Mouse (Mus musculus) C2C12 (cell line): ENCODE data around the gene Taf8. TPM values are rescaled to one million over a fixed set of nuclear protein-coding genes. Genes with fewer than 3 reads are reported as not detected.
A peak's percentile ranks its signal among the peaks of the same experiment; 100 is the strongest.

ENCODE experiments used
- H3K27me3 ChIP-seq: one replicate; pipeline ENCODE4 v1.6.1; 2011; ENCODE audit not compliant: control insufficient read depth, insufficient read depth, insufficient read length
- H3K36me3 ChIP-seq: one replicate; pipeline ENCODE4 v1.6.1; 2011; ENCODE audit not compliant: control insufficient read depth, insufficient read depth
- H3K4me3 ChIP-seq: one replicate; pipeline ENCODE4 v1.5.1; 2011; ENCODE audit warnings: mild to moderate bottlenecking, control low read depth; ENCODE audit not compliant: poor library complexity, insufficient read depth, severe bottlenecking
- H3K79me2 ChIP-seq: one replicate; pipeline ENCODE4 v1.6.1; 2011; ENCODE audit not compliant: control insufficient read depth, insufficient read depth
- H3K79me3 ChIP-seq: one replicate; pipeline ENCODE4 v1.6.1; 2011; ENCODE audit warnings: low read depth, control low read depth
- H3ac ChIP-seq: one replicate; pipeline ENCODE3; 2011; ENCODE audit warnings: low read depth; ENCODE audit not compliant: control insufficient read depth, insufficient read length
- CEBPB ChIP-seq: IDR thresholded peaks from one replicate; pipeline ENCODE4 v1.6.1; 2011; ENCODE audit warnings: low read depth, mild to moderate bottlenecking, control low read depth, moderate library complexity
- CTCF ChIP-seq: IDR thresholded peaks from one replicate; pipeline ENCODE4 v1.5.1; 2011; ENCODE audit not compliant: control insufficient read depth, insufficient read depth, insufficient read length
- FOSL1 ChIP-seq: IDR thresholded peaks from one replicate; pipeline ENCODE4 v1.8.0; 2011; ENCODE audit warnings: mild to moderate bottlenecking, low read length; ENCODE audit not compliant: poor library complexity, insufficient read depth, severe bottlenecking
- MAX ChIP-seq: IDR thresholded peaks from one replicate; pipeline ENCODE4 v1.6.1; 2011; ENCODE audit warnings: mild to moderate bottlenecking, control low read depth
- MYOD1 ChIP-seq: IDR thresholded peaks from one replicate; pipeline ENCODE4 v1.6.1; 2011; ENCODE audit warnings: low read depth; ENCODE audit not compliant: control insufficient read depth, insufficient read length
- MYOG ChIP-seq: IDR thresholded peaks from one replicate; pipeline ENCODE4 v1.6.1; 2011; ENCODE audit not compliant: control insufficient read depth, insufficient read length; ENCODE audit errors: extremely low read depth
- USF1 ChIP-seq: IDR thresholded peaks from one replicate; pipeline ENCODE4 v1.6.1; 2011; ENCODE audit warnings: low read depth, mild to moderate bottlenecking, control low read depth, moderate library complexity
- long read RNA-seq, 2 experiments: library from polyadenylated mRNA; unstranded; transcript quantifications; one replicate each; pipeline ENCODE4 v2.0.0; 2019 to 2020
- polyA plus RNA-seq: library from polyadenylated mRNA; unstranded; fragments of >200 nt; fragmentation: generic; extraction: Trizol; gene quantifications from one replicate; pipeline ENCODE4 v1.2.1, GENCODE M21; 2012; ENCODE audit warnings: missing spikeins

Taf8 gene
- 12.2 TPM for polyA plus RNA-seq
- long read RNA-seq, experiment 1, transcript Taf8-201 (9 exons, 2,784 nt) = major isoform, 8 of 13 reads
- long read RNA-seq, experiment 1, partial matches to known transcripts = 1 of 13 reads
- long read RNA-seq, experiment 1, other reads (novel, unspliced or antisense) = 3 of 13 reads
- long read RNA-seq, experiment 2, transcript Taf8-201 (9 exons, 2,784 nt) = major isoform, 73 of 82 reads
- long read RNA-seq, experiment 2, partial matches to known transcripts = 1 of 82 reads
- long read RNA-seq, experiment 2, other reads (novel, unspliced or antisense) = 4 of 82 reads

DNA sequence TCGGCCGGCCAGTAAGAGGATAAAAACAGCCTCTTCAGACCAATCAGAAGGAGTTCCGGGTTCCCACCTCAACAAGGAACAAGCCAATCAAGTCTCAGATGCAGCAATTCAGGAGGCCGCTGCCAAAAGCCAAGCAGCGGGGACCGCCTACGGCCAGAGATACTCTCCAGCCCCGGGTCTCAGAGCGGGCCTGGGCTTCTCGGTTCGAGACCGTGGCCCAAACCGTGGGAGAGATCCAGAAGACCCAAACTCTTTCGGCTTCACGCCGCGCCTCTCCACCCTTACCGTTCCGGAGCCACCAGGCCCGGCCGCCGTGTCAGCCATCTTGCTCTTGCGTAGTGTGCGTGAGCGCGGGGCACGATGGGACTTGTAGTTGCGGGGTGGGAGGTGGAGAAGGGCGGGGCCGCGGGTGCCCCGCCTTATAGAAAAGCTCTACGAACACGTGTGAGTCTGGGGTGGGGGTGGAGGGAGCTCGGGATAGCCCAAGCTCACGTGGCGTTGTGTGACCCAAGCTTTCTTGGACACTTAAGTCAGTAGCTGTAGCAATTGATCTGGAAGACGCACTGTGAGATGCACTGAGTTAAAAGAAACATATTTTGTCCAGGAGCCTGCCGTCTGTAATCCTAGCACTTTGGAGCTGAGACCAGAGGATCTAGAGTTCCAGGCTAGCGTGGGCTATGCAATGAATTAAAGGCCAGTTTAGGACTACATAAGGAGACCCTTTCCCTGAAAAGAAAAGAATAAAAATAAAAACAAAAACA is at the start of gene Taf8:
Gene Taf8, minus strand, starts transcription at position 347 of the 761 bp plus-strand sequence.
- Histone ChIP-seq H3K79me2 (peaks cover 17% of the 10 kb centered on the region), H3K4me3 (peak within 1 kb of the TSS; percentile 56), H3K27me3 (no peaks in the 10 kb centered on the region), H3K79me3 (peaks cover 10% of the 10 kb centered on the region), H3K36me3 (peaks cover 21% of the 10 kb centered on the region), H3ac (peak within 1 kb of the TSS; percentile 84)
- TF ChIP-seq USF1 (peak; percentile 61), MAX (peak; percentile 79), MYOD1 (no peak), MYOG (no peak)

DNA sequence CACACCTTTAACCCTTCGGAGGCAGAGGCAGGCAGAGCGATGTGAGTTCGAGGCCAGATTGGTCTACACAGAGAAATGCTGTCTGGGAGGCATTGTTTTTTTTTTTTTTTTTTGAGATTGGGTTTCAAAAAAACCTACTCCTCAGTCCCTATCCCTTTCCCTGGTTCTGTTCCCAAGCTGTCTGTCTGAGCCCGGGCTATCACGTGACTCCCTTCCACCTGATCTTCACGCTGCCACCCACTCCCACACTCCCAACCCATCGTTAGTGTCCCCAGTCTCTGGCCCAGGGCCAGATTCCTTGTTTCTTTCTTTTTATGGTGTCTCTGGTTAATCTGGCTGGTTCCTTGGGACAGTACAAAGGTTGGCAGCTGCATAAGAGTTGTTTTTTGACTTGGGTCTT is 49.0 kb upstream of the Taf8 start:
- Histone ChIP-seq H3K36me3 (no peaks in the 10 kb centered on the region), H3ac (no peak overlapping the region), H3K4me3 (no peak overlapping the region), H3K79me3 (no peaks in the 10 kb centered on the region), H3K79me2 (no peaks in the 10 kb centered on the region), H3K27me3 (no peaks in the 10 kb centered on the region)
- TF ChIP-seq MYOD1 = no peak
- no peak for TF ChIP-seq MAX
- TF ChIP-seq USF1 = peak; percentile 18

DNA sequence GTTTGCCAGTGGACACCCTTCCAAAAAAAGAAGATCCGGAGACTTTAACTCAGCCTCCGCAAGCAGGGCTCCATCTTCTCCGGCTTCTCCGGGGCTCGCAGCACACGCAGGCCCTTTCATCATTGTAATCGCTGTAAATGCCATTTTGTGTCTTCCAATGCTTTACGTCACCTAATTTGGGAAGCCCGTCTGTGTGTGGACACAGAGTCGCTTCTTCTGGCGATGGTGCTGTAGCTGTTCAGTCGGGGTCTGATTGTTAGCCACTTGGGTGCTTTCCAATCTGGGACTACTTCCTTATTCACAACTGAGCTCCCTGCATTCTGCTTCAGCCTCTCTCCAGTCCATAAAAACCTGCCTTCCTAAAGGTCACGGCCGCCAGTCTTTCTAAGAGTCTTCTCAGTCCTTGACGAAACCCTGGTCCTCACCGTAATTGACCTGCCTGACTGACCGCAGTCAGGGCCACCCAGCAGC is 43.8 kb upstream of the Taf8 start:
- Histone ChIP-seq H3K79me2 (no peaks in the 10 kb centered on the region), H3K27me3 (no peaks in the 10 kb centered on the region), H3K79me3 (no peaks in the 10 kb centered on the region), H3K4me3 (no peak overlapping the region), H3K36me3 (no peaks in the 10 kb centered on the region), H3ac (no peak overlapping the region)
- TF ChIP-seq CEBPB (no peak), MYOG (no peak), USF1 (no peak), FOSL1 (no peak), MAX (no peak), MYOD1 (no peak), CTCF (no peak)

DNA sequence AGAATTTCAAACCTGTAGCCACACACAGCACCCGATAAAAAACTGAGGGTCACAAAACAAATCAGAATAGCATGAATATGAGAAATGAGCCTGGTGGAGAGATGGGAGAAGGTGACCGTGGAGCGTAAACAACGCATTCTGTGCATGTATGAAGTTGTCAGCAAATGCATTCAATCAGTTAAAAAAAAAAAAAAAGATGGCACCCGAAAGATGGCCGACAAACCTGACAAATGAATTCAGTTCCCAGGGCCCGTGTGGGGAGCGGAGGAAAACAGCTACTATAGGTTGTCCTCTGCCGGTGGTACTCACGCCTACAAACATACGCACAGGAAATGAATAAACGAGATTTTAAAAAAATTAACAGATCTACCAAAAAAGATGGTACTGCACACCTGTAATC is 43.1 kb upstream of the Taf8 start:
- no peaks in the 10 kb centered on the region for H3K79me3 ChIP-seq
- no peak overlapping the region for H3ac ChIP-seq
- no peaks in the 10 kb centered on the region for H3K27me3 ChIP-seq
- H3K36me3 ChIP-seq = no peaks in the 10 kb centered on the region
- H3K4me3 ChIP-seq = no peak overlapping the region
- no peak for TF ChIP-seq FOSL1
- no peak for TF ChIP-seq CEBPB
- no peak for TF ChIP-seq MYOD1
- TF ChIP-seq CTCF = no peak
- no peak for TF ChIP-seq MYOG
- no peak for TF ChIP-seq USF1
- no peak for TF ChIP-seq MAX
- no peaks in the 10 kb centered on the region for H3K79me2 ChIP-seq

DNA sequence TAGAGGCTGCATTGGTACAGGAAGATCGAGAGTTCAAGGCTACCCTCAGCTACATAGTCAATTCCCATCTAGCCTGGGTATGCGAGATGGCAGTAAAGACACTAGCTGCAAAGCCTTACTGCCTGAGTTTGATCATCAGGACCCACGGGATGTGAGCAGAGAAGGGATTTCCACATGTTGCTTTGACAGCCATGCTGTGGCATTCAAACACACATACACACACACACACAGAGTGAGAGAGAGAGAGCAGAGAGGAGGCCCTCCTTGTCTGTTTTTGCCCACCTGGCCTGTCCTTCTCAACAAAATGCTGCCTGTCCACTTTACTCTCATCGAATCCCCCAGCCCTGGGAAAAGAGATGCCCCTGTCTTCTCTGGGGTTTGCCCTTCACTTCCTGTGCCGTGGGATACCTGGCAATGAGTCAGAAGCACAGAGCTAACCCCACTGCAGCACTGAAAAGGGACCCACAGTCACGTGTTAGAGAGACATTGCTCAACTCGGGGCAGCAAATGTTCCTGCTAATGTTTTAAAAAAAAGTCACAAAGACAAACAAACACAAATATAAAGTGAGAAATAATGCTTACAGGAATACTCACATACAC is 41.1 kb upstream of the Taf8 start:
- Histone ChIP-seq H3K79me3 (no peaks in the 10 kb centered on the region), H3K36me3 (no peaks in the 10 kb centered on the region), H3ac (no peak overlapping the region), H3K79me2 (no peaks in the 10 kb centered on the region), H3K4me3 (no peak overlapping the region), H3K27me3 (no peaks in the 10 kb centered on the region)
- TF ChIP-seq FOSL1 = no peak
- TF ChIP-seq MAX = no peak
- no peak for TF ChIP-seq CEBPB
- peak; percentile 17 for TF ChIP-seq USF1

DNA sequence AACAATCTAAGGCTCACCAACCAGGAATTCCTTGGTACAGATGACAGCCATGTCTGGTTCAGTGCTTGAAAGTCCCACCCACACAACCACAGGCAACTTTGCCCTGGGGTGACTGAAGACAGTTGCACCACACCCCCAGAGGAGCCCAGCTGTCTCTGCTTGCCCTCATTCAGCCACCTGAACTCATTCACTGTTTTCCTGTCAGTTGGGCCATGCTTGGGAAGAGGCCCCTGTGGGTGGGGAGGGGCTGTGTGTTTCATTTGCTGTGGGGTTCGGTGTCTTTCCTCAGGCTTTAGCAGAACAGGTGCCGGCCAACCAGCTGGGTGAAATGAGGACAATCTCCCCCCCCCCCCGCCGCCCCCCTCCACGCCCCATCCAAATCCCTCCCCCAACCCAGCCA is 40.0 kb upstream of the Taf8 start:
- H3ac ChIP-seq = no peak overlapping the region
- H3K79me2 ChIP-seq = no peaks in the 10 kb centered on the region
- no peak for TF ChIP-seq MYOG
- H3K79me3 ChIP-seq = no peaks in the 10 kb centered on the region
- H3K36me3 ChIP-seq = no peaks in the 10 kb centered on the region
- H3K4me3 ChIP-seq = no peak overlapping the region
- no peaks in the 10 kb centered on the region for H3K27me3 ChIP-seq
